Mouse (Mus musculus): ENCODE measurements around the gene Lrguk.

Gene Lrguk

GRCm38 (mm10) chr6:34066790-34067189 is 37.5 kb downstream of the Lrguk start:
- no peak for DNase-seq (ENCODE audit: low spot score in 2 of 2)

- DNase-seq (ENCODE audit: low spot score in 2 of 2), result no peak
Observed at GRCm38 (mm10) chr6:34067271-34067670, 38.0 kb downstream of the Lrguk start.

DNA sequence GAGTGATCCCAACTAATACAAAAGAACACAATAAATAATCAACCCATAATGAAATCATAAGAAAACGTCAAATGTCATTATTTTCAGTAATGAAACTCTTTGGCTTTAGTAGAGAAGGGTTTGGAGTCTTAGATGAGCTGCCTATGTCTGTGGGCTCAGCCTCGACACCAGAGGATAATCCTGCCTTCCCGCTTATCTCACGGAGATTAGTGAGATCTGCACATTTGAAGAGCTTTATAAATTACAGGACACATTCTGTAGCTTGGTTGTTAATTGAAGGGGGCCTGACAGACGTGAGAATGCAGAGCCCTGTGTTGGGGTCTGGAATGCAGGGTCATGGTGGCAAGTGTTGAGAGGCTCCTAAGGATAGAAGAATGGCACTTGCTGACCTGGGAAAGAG is 42.7 kb downstream of the Lrguk start:
- no peak for DNase-seq (ENCODE audit: low spot score in 2 of 2)

DNA sequence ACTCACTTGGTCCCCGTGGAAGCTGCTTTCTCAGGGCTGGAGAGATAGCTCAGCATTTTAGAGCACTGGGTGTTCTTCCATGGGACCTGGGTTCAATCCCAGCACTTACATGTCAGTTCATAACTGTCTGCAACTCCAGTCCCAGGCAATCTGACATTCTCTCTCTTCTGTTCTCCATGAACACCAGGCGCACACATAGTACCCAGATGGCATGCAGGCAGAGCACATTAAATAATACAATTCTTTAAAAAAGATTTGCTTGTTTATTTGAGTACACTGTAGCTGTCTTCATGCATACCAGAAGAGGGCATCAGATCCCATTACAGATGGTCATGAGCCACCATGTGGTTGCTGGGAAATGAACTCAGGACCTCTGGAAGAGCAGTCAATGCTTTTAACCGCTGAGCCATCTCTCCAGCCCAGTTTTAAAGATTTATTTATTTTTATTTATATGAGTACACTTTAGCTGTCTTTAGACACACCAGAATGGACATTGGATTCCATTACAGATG is 44.7 kb downstream of the Lrguk start:
- no peak for DNase-seq (ENCODE audit: low spot score in 2 of 2)

GRCm38 (mm10) chr6:34075520-34075919 is 46.3 kb downstream of the Lrguk start:
- DNase-seq (ENCODE audit: low spot score in 2 of 2), result no peak

GRCm38 (mm10) chr6:34083471-34083870 is 54.2 kb downstream of the Lrguk start:
- DNase-seq (ENCODE audit: low spot score in 2 of 2), result no peak

DNA sequence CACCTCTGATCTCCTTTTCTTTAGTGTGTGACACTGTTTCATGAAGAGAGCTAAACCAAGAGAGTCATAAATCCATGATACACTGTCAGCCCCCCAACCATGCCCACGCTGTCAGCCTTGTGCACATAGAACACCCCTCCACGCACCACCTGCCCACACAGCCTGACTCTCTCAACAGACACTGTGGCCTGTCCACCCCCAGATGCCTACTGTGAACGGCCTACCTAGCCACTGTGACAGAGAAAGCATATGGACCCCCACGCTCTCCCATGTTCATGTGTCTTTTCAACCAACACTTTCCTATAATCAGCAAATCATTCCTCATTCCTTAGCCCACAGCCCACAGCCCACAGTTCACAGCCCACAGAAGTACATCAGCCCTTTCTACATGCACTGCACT is 58.5 kb downstream of the Lrguk start:
- no peak for DNase-seq (ENCODE audit: low spot score in 2 of 2)

DNA sequence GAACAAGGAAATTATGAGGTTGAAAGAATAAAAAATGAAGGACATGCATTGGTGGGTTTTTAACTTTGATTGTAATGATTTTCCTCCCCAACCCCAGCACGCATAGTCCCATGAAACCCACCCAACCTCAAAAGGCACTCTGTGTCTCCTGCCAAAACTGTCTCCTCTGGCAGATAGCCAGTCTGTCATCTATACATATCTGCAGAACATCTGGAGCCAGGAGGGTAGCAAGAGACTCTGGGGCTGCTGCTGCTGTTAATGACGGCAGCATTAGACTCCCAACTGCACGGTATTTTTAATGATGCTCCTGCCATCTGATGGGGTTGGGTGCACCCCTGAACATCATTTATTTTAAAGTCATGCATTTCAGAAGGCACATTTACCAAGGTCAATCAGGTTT is 59.7 kb downstream of the Lrguk start:
- DNase-seq (ENCODE audit: low spot score in 2 of 2), result no peak

DNA sequence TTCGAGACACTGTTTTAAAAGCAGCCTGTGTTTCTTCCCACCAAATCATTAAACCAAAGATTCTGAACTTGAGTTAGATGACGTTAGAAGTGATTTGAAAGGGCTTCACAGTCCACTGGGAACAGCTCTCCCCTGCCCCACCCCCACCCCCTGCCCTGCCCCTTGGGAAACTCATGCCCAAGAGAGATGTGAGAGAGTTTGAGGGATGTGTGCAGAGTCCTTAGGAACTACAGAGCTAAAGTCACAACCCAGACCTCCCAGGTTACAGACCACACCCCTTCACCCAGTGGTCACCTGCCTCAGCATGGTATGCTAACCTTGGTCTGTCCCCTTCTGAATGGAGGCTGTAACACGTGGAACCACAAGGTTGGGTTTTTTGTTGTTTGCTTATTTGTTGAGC is 62.3 kb downstream of the Lrguk start:
- DNase-seq (ENCODE audit: low spot score in 2 of 2), result no peak

- DNase-seq (ENCODE audit: low spot score in 2 of 2), result no peak
Observed at GRCm38 (mm10) chr6:34096274-34096673, 67.0 kb downstream of the Lrguk start.

- no peak for DNase-seq (ENCODE audit: low spot score in 2 of 2)
Observed at GRCm38 (mm10) chr6:34096905-34097304, 67.7 kb downstream of the Lrguk start.

- no peak for DNase-seq (ENCODE audit: low spot score in 2 of 2)
Observed at GRCm38 (mm10) chr6:34099725-34100124, 70.5 kb downstream of the Lrguk start.

DNA sequence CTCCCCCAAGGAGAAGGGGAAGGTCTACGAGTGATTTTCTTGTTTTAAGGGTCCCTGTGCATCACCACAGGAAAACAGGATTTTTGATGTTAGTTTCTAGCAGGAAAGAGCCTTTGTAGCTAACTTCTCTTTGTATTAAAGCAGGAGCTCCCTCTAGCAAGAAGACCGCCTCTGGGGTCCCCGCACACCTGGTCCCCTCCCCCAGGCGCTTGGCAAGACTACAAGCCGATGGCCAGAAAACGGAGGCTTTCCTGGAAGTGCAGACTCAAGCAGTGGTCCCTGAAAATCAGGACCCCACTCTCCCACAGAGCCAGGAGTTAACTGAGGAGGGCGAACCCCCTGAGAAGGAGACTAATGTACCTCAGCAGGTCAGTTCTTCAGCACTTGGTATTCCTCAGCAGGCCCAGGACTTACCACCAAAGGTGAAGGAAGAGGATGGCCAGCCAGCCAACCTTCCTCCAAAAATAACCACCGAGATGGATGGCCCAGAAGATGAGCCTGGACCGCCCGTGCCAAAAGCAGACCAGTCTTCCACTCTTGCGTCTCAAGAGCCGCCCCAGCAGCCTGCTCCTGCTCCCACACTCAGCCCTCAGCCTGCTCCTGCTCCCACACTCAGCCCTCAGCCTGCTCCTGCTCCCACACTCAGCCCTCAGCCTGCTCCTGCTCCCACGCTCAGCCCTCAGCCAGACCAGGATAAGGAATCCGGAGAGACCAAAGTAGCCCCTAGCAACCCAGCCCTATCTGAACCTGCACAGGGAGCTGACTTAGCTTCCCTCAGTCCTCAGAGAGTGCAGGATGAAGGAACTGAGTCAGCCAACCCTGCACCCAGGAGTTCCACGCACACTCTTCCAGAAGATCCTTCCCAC is 72.5 kb downstream of the Lrguk start:
- DNase-seq (ENCODE audit: low spot score in 2 of 2), result peak in 1 of 2 experiments; percentile 54

DNA sequence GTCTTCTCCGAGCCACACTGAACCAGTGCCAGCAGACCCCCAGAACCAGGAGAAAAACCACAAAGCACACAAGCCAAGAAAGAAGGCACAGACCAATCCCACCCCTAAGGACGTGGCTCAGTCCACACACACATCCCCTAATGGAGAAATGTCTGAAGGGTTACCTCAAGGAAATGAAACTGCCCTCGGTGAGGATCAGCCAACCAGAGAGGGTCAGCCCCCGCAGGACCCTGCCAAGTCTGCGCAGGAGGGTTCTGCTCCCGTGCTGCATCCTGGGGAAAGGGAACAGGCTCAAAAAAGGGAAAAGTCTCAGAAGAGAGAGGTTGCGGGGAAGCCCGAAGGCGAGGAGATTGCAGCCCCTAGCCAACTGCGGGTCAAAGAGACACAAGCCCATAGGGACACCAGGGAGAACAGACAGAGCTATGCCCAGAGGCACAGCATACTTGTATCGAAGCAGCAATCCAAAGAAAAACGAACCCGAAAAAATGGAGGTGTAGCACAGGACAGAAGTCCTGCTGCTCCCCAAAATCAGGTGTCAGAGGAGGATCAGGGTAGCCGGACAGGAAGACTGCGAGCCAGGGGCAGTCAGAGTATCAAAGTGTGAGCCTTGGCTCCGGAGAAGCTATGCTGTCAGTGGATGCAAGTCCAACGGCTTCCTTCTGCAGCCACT is 74.1 kb downstream of the Lrguk start:
- peak in 1 of 2 experiments; percentile 58 for DNase-seq (ENCODE audit: low spot score in 2 of 2)

DNA sequence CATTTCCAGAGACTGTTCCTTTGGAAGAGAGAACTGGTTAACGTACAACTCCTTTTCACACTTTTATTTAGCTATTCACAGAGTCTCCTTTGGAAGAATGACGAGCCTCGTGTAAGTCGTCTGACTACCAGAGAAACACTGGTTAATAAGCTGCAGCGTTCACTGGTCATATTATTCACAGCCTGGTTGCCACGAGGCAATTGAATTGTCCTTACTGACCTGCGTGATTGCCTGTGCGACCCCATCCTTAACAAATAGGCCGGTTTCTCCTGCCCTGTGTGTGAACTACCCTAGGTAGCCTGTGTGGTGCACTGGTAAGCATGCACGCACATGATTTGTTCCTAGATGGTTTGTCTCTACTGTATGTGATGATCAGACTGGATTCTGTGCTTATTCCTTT is 81.3 kb downstream of the Lrguk start:
- peak in 1 of 2 experiments; percentile 22 for DNase-seq (ENCODE audit: low spot score in 2 of 2)

- no peak for DNase-seq (ENCODE audit: low spot score in 2 of 2)
Observed at GRCm38 (mm10) chr6:34111406-34111805, 82.2 kb downstream of the Lrguk start.

GRCm38 (mm10) chr6:34116838-34117478 is 87.7 kb downstream of the Lrguk start:
- peak in 1 of 2 experiments; percentile 28 for DNase-seq (ENCODE audit: low spot score in 2 of 2)

DNA sequence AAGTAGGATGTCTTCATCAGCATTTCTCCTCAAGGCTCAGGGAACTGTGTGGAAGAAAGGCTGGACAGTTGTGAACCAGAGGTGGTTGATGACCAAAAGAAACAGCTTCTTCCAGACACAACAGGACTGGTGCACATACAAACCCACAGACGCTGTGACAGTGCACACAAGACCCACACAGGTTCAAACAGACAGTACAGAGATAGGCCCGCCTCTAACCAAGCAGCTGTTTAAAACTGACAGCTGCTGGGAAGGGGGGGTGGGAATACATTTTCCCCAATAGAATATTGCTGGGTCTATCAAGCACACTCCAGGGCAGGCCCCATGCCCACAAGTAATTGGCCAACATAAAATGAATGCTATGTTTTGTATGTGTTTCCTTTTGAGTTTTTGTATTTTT is 95.2 kb downstream of the Lrguk start:
- DNase-seq (ENCODE audit: low spot score in 2 of 2), result no peak

DNA sequence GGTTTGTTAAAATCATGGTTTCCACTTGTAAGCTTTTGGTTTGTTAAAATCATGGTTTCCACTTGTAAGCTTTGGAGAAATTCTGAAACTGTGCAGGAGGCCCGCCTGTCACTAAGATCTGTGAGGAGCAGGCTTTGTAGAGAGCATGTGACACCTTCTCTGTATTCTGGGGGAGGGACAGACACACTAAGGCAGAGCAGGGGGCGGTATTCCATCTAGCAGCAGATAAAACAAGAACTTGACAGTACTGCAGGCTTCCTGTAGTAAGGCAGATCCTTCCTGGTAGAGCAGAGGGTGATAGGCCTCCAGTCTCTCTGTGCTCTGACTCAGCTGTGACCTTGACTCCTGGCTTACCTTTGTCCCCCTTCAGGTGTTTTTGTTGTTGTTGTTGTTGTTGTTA is 100.0 kb downstream of the Lrguk start:
- DNase-seq (ENCODE audit: low spot score in 2 of 2), result no peak

- DNase-seq (ENCODE audit: low spot score in 2 of 2), result no peak
Observed at GRCm38 (mm10) chr6:34132391-34132790, 103.1 kb downstream of the Lrguk start.

GRCm38 (mm10) chr6:34138366-34138765 is 109.1 kb downstream of the Lrguk start:
- DNase-seq (ENCODE audit: low spot score in 2 of 2), result no peak

GRCm38 (mm10) chr6:34142931-34143330 is 113.7 kb downstream of the Lrguk start:
- no peak for DNase-seq (ENCODE audit: low spot score in 2 of 2)

All from spleen, postnatal 4 days (tissue).